Mouse (Mus musculus): ENCODE results near the gene Edn3.

Edn3 gene

GRCm38 (mm10) chr2:174796998-174797397, 36.6 kb downstream of the Edn3 start:
- DNase-seq (ENCODE audit: low read depth), result no peak

GRCm38 (mm10) chr2:174797495-174798068, 37.2 kb downstream of the Edn3 start:
- DNase-seq (ENCODE audit: low read depth), result no peak

GRCm38 (mm10) chr2:174802453-174802852, 42.0 kb downstream of the Edn3 start:
- DNase-seq (ENCODE audit: low read depth), result no peak

- DNase-seq (ENCODE audit: low read depth), result no peak
Measured at GRCm38 (mm10) chr2:174803661-174804060, 43.2 kb downstream of the Edn3 start.

- DNase-seq (ENCODE audit: low read depth), result no peak
Measured at GRCm38 (mm10) chr2:174807900-174808299, 47.5 kb downstream of the Edn3 start.

- no peak for DNase-seq (ENCODE audit: low read depth)
Measured at GRCm38 (mm10) chr2:174809296-174809695, 48.9 kb downstream of the Edn3 start.

GRCm38 (mm10) chr2:174813306-174813705, 52.9 kb downstream of the Edn3 start:
- DNase-seq (ENCODE audit: low read depth), result no peak

- DNase-seq (ENCODE audit: low read depth), result no peak
Measured at GRCm38 (mm10) chr2:174816163-174816562, 55.7 kb downstream of the Edn3 start.

GRCm38 (mm10) chr2:174820286-174820685, 59.9 kb downstream of the Edn3 start:
- DNase-seq (ENCODE audit: low read depth), result no peak

- DNase-seq (ENCODE audit: low read depth), result no peak
Measured at GRCm38 (mm10) chr2:174827829-174828228, 67.4 kb downstream of the Edn3 start.

- no peak for DNase-seq (ENCODE audit: low read depth)
Measured at GRCm38 (mm10) chr2:174833608-174834007, 73.2 kb downstream of the Edn3 start.

All from NIH3T3 (cell line).